Mouse (Mus musculus) kidney, embryonic 16.5 days (tissue): ENCODE measurements around the gene Csde1. TPM values are rescaled to one million over a fixed set of nuclear protein-coding genes. Genes with fewer than 3 reads are reported as not detected.

ENCODE experiments used
- ATAC-seq: fragments of 200-750 bp; cut with Nextera tagmentation; 2 replicates; pipeline ENCODE4 v1.8.0; 2017; ENCODE audit warnings: moderate TSS enrichment; ENCODE audit not compliant: low FRiP score, low TSS enrichment
- H3K27ac ChIP-seq: fragments of 300-500 bp; sonication (generic); 2 replicates; pipeline ENCODE4 v1.5.1; 2014; ENCODE audit warnings: low read length
- H3K27me3 ChIP-seq: fragments of 300-500 bp; sonication (generic); 2 replicates; pipeline ENCODE4 v1.6.1; 2014; ENCODE audit warnings: low read length, control low read depth, mixed read lengths; ENCODE audit not compliant: insufficient read depth
- H3K36me3 ChIP-seq: fragments of 300-500 bp; sonication (generic); 2 replicates; pipeline ENCODE4 v1.6.1; 2014; ENCODE audit warnings: low read length, control low read depth, mixed read lengths; ENCODE audit not compliant: insufficient read depth
- H3K4me1 ChIP-seq: fragments of 300-500 bp; sonication (generic); 2 replicates; pipeline ENCODE4 v1.6.1; 2014; ENCODE audit warnings: low read length, control low read depth, mixed read lengths; ENCODE audit not compliant: insufficient read depth
- H3K4me2 ChIP-seq: fragments of 300-500 bp; sonication (generic); replicated peaks from 2 replicates; pipeline ENCODE4 v1.6.1; 2014; ENCODE audit warnings: low read depth, low read length
- H3K4me3 ChIP-seq: fragments of 300-500 bp; sonication (generic); 2 replicates; pipeline ENCODE4 v1.5.1; 2014; ENCODE audit warnings: mild to moderate bottlenecking, low read length
- H3K9ac ChIP-seq: fragments of 300-500 bp; sonication (generic); replicated peaks from 2 replicates; pipeline ENCODE4 v1.6.1; 2014; ENCODE audit warnings: low read length
- H3K9me3 ChIP-seq: fragments of 300-500 bp; sonication (generic); 2 replicates; pipeline ENCODE4 v1.6.1; 2016; ENCODE audit warnings: low read length, control low read depth
- WGBS: fragments of 180-500 bp; shearing (Covaris S2); extraction: QIAGEN DNeasy Blood & Tissue Kit; methylation state at CpG from one replicate; pipeline ENCODE4 v1.1.7; 2014; 5-methylcytosine and 5-hydroxymethylcytosine counted together
- polyA plus RNA-seq: library from polyadenylated mRNA; unstranded; fragments of >200 nt; fragmentation: Nextera tagmentation; extraction: Ambion mirVana; gene quantifications from 2 replicates; pipeline ENCODE4 v1.2.1, GENCODE M21; 2015

Gene Csde1
- polyA plus RNA-seq, 1 experiment from 2014 or later = 349 TPM

- H3K27me3 ChIP-seq = no peaks in the 10 kb centered on the region
- H3K36me3 ChIP-seq = peaks cover 50% of the 10 kb centered on the region
- no peaks in the 10 kb centered on the region for H3K9me3 ChIP-seq
- H3K27ac ChIP-seq = peak overlapping the region; percentile 77; the same call in 1 of the 2 replicates
- 3% methylated on average over 10 of the region's 10 CpGs for WGBS
- peak; percentile 55 for ATAC-seq
- H3K4me1 ChIP-seq = peaks cover 10% of the 10 kb centered on the region
- peak overlapping the region; percentile 54 for H3K9ac ChIP-seq
- H3K4me3 ChIP-seq = peak overlapping the region; percentile 77
- H3K4me2 ChIP-seq = peak overlapping the region; percentile 77
Measured at GRCm38 (mm10) chr3:103057752-103058151, 37.5 kb downstream of the Csde1 start.

GRCm38 (mm10) chr3:103058207-103059157, 38.3 kb downstream of the Csde1 start, which contains the start of gene Nras:
Gene Nras, plus strand, starts transcription at chr3:103058285.
- Histone ChIP-seq H3K4me2 (peak within 1 kb of the TSS; percentile 77), H3K27ac (peak within 1 kb of the TSS; percentile 95), H3K9ac (peak within 1 kb of the TSS; percentile 84), H3K4me1 (peaks cover 10% of the 10 kb centered on the region), H3K27me3 (no peaks in the 10 kb centered on the region), H3K9me3 (no peaks in the 10 kb centered on the region), H3K4me3 (peak within 1 kb of the TSS; percentile 77), H3K36me3 (peaks cover 54% of the 10 kb centered on the region)
- peak; percentile 99 for ATAC-seq
- WGBS = 2% methylated on average over 46 of the region's 46 CpGs

DNA sequence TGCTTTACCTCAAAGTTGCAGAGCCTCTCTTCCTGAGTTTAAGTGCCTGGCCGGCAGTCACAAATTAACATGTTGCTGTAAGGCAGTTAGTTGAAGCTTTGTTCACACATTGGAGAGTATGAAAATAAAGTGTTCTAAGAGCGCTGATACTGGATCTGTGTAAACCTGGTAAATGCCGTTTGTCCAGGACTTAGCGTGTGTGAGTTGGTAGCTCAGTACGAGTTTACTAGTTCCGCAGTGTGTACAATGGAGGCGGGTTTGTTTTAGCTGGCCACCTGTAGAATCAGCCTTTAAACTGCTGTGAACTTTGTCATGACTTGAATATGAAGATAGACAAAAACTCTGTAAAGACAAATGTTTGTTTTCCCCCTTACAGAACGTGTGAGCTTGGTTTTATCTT, 46.7 kb downstream of the Csde1 start:
- no peak overlapping the region for H3K4me2 ChIP-seq
- ATAC-seq = no peak
- peaks cover 57% of the 10 kb centered on the region for H3K36me3 ChIP-seq
- no peaks in the 10 kb centered on the region for H3K27me3 ChIP-seq
- H3K9me3 ChIP-seq = no peaks in the 10 kb centered on the region
- no peak overlapping the region for H3K9ac ChIP-seq
- WGBS = 91% methylated on average over 8 of the region's 8 CpGs
- H3K4me3 ChIP-seq = no peak overlapping the region
- H3K27ac ChIP-seq = no peak overlapping the region
- H3K4me1 ChIP-seq = no peaks in the 10 kb centered on the region

GRCm38 (mm10) chr3:103068971-103069370, 48.7 kb downstream of the Csde1 start:
- Histone ChIP-seq H3K4me3 (no peak overlapping the region), H3K27me3 (no peaks in the 10 kb centered on the region), H3K36me3 (peaks cover 38% of the 10 kb centered on the region), H3K4me1 (no peaks in the 10 kb centered on the region), H3K27ac (no peak overlapping the region), H3K4me2 (no peak overlapping the region), H3K9me3 (no peaks in the 10 kb centered on the region), H3K9ac (no peak overlapping the region)
- no peak for ATAC-seq
- 83% methylated on average over 6 of the region's 6 CpGs for WGBS

DNA sequence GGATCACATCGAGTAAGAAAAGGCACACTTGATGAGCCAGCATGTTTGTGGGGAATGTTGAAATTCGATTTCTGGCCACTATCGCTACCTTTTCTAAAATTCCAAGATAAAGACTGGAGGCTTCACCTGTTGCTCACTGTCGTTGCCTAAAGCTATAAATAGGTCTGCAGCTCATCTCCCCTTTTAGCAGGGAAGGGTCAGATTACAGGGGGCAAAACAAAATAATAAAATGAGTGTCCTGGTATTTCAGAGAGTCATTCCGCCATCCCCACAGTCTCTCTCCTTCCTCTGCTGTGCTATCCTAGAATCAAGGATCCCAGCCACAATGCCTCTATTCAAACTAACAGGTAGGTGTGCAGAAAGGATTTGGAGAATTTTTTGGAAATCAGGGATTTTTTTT, 53.5 kb downstream of the Csde1 start, which contains the start of gene Ampd1:
Ampd1 (plus strand) TSS at position 244 of the 400 bp plus-strand sequence.
- Histone ChIP-seq H3K4me1 (no peaks in the 10 kb centered on the region), H3K4me3 (no peak within 1 kb of the TSS), H3K4me2 (no peak within 1 kb of the TSS), H3K9me3 (no peaks in the 10 kb centered on the region), H3K36me3 (peaks cover 7% of the 10 kb centered on the region), H3K9ac (no peak within 1 kb of the TSS), H3K27ac (no peak within 1 kb of the TSS), H3K27me3 (no peaks in the 10 kb centered on the region)
- WGBS = 50% methylated on average over 5 of the region's 5 CpGs
- ATAC-seq = no peak

DNA sequence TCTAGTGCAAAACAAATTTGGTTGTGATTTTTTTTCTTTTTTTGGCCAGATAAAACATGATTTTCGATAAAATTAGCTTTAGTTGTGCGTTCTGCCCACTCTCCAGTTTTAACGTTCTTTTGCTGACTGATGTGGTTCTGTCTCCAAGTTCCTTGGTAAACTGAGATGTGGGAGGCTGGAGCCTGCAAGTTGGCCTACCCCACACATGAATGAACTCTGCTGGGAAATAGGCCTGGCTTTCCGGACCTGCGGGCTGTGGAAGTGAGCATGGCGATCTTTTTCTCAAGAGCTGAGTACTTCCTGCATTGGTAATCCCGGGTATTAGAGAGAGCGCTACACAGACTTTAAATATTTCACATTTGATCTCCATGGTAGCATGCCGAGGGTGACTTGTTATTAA, 55.6 kb downstream of the Csde1 start:
- Histone ChIP-seq H3K27ac (no peak overlapping the region), H3K4me3 (no peak overlapping the region), H3K4me2 (no peak overlapping the region), H3K27me3 (no peaks in the 10 kb centered on the region), H3K36me3 (no peaks in the 10 kb centered on the region), H3K4me1 (no peaks in the 10 kb centered on the region), H3K9me3 (no peaks in the 10 kb centered on the region), H3K9ac (no peak overlapping the region)
- ATAC-seq = no peak
- WGBS = 81% methylated on average over 9 of the region's 9 CpGs

DNA sequence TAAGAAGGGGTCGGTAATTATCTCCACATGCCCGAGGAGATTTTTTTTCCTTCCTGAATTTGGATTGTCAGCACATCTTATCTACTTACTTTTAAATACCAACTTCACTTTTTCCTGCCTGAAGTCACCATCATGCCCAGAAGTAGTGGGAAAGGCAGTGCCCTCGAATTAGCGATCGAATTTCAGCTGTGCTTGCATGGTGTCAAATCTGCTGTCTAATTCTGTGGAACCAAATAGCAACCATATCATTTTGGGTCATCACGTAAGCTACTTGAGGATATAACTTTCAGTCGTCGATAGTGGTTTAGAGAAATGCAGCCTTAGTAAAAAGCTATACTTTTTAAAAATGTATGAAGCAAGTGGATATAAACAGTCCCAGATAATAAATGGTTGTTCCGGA, 56.2 kb downstream of the Csde1 start:
- H3K27ac ChIP-seq = no peak overlapping the region
- no peaks in the 10 kb centered on the region for H3K36me3 ChIP-seq
- H3K4me1 ChIP-seq = no peaks in the 10 kb centered on the region
- no peak for ATAC-seq
- no peak overlapping the region for H3K9ac ChIP-seq
- WGBS = 85% methylated on average over 9 of the region's 9 CpGs
- no peak overlapping the region for H3K4me2 ChIP-seq
- H3K4me3 ChIP-seq = no peak overlapping the region
- H3K27me3 ChIP-seq = no peaks in the 10 kb centered on the region
- H3K9me3 ChIP-seq = no peaks in the 10 kb centered on the region

DNA sequence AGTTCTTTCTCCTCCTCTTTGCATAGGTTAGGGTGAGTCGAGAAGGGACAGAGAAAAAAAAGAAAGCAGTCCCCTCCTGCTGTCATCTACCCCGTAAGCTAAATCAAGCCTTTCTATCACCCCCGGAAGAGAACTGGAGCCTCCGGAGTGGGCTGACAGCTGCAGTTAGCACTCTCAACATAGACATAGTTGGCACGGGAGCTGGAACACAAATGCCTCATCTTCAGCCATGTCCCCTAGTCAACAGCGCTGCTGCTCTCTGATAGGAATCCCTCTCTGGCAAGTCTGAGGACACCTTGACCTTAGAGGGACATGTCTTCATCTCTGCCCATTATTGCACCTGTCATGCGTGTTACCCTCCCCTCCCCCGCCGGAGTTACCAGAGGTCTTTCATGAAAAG, 59.1 kb downstream of the Csde1 start:
- no peaks in the 10 kb centered on the region for H3K27me3 ChIP-seq

GRCm38 (mm10) chr3:103081051-103081450, 60.8 kb downstream of the Csde1 start:
- H3K27me3 ChIP-seq = no peaks in the 10 kb centered on the region
- no peak for ATAC-seq
- H3K36me3 ChIP-seq = no peaks in the 10 kb centered on the region
- no peaks in the 10 kb centered on the region for H3K9me3 ChIP-seq
- H3K4me3 ChIP-seq = no peak overlapping the region
- no peak overlapping the region for H3K4me2 ChIP-seq
- no peaks in the 10 kb centered on the region for H3K4me1 ChIP-seq
- no peak overlapping the region for H3K27ac ChIP-seq
- 76% methylated on average over 11 of the region's 11 CpGs for WGBS
- H3K9ac ChIP-seq = no peak overlapping the region

More for the DNA sequence above, 59.1 kb downstream of the Csde1 start:
- no peak overlapping the region for H3K27ac ChIP-seq
- ATAC-seq = no peak
- H3K36me3 ChIP-seq = no peaks in the 10 kb centered on the region
- no peak overlapping the region for H3K4me2 ChIP-seq
- no peaks in the 10 kb centered on the region for H3K9me3 ChIP-seq
- 94% methylated on average over 8 of the region's 9 CpGs for WGBS
- H3K4me3 ChIP-seq = no peak overlapping the region
- H3K4me1 ChIP-seq = no peaks in the 10 kb centered on the region
- no peak overlapping the region for H3K9ac ChIP-seq

DNA sequence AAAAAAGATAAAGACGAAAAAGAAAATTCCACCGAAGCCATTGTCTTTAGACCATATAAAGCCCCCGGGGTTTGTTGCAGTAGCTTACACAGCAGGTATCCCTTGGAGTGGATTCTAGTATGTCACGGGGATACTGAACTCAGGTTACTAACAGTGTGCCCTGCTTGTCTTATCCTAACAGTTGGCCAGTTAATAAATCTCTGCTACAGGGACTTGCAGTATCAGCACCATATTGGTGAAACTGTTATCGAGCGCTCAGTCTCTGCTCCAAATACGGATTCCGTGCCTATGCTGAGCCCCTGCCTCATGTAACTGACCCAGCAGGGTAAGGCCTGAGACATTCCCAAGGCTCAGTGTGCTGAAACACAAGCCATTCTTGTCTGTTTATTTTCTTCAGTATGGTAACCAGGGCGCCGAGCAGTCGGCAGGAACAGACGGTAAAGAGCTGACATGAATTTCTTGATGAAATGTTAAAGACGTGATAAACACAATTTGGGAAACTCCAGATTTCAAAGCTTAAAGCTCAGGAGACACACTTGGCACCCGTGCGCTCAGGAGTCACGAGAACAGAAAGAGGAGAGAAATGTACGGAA, 61.7 kb downstream of the Csde1 start:
- Histone ChIP-seq H3K36me3 (no peaks in the 10 kb centered on the region), H3K9ac (no peak overlapping the region), H3K4me2 (no peak overlapping the region), H3K9me3 (no peaks in the 10 kb centered on the region), H3K4me3 (no peak overlapping the region), H3K27ac (no peak overlapping the region), H3K4me1 (no peaks in the 10 kb centered on the region), H3K27me3 (no peaks in the 10 kb centered on the region)
- no peak for ATAC-seq
- 77% methylated on average over 17 of the region's 17 CpGs for WGBS
